Mouse (Mus musculus) G1E-ER4 (cell line): ENCODE results near the gene Glg1. TPM values are rescaled to one million over a fixed set of nuclear protein-coding genes. Genes with fewer than 3 reads are reported as not detected.

Experiments used
- GATA1 ChIP-seq: IDR thresholded peaks from one replicate; pipeline ENCODE4 v1.8.0; 2012; ENCODE audit warnings: low read length, inconsistent platforms
- polyA plus RNA-seq: library from polyadenylated mRNA; stranded (reverse); fragments of >175 nt; gene quantifications from 2 replicates; pipeline ENCODE4 v1.2.3, GENCODE M21; 2012

Gene Glg1
- polyA plus RNA-seq, 1 experiment = 6.5 TPM

DNA sequence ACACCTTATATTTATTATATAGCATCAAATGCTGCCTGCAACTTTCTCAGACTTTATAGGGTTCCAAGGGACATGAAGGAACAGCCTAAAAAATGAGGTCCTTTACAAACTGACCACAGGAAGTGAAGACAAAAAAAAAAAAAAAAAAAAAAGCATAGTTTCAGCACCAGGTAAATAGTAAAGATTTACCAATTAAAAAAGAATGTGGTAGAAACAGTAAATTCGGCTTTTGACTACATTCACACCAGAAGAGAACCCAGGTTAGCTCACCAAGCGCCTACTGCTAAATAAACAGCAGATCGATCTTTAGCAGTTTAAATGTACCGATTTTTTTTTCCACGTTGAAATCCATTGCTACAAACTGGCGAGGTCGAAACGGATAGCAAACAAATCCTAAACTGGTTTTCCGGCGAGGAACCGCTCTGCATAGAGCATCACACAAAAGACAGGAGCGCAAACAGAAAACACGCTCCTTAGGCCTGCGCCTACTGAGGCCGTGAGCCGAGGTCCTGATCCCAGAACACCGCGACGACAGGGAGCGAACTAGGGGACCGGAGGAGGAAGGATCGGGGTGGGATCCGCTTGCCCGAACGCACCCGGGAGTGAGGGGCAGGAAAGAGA, 896 bp downstream of the Glg1 start:
- no peak for TF ChIP-seq GATA1

DNA sequence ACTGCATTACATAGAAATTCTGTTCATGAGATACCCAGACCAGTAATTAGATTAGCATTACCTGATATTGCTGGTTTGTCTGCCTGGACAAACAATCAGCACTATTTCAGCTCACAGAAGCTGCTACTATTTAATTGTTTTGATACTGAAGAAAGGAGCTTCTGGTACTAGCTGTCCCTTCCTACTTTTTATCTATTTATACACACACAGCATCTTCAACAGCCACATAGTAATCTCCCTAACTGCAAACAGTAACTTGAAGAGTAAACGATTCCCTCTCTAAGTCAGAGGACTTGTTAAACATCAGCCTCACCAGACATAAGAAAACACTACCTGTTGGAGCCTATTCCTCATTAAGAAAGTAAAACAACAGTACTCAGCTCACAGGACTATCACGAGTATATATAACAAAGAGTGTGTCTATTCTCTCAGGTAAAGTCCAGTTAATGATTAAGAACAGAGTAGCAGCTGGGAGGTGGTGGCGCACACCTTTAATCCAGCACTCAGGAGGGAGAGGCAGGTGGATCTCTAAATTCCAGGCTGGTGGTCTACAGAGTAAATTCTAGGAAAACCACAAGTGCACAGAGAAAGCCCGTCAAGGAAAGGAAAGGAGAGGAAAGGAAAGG, 6.4 kb downstream of the Glg1 start:
- no peak for TF ChIP-seq GATA1

DNA sequence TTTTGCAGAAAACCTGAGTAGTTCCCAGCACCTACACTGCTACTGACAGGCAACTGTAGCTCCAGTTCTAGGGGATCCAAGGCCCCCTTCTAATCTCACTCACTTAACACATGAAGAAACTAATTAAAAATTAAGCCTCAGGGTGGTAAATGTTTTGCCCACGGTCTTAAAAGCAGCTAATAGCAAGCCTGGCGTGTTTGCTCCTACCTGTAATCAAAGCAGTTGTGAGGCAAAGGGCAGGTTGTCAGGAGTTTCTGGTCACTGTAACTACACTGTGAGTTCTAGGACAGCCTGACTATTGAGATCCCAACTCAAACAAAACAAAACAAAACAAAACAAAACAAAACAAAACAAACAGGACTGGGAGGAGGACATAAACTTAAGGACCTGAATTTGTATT, 8.9 kb downstream of the Glg1 start:
- no peak for TF ChIP-seq GATA1

DNA sequence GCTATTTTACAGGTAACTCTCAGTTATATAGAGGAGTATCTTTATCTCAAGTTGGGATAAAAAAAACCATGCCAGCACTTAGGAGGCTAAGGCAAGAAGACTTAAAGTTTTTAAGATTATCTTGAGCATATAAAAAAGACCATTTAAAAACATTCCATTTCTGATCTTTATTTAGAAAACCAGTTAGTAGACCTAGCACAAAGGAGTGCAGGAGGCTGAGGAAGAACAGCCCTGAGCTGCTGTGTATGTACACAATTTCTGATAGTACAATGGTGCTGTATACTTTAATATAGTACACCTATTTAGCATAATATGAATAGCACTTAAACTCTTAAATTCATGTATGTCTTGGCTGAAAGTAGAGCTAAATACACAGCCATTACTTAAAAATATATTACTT, 10.9 kb downstream of the Glg1 start:
- TF ChIP-seq GATA1 = no peak

DNA sequence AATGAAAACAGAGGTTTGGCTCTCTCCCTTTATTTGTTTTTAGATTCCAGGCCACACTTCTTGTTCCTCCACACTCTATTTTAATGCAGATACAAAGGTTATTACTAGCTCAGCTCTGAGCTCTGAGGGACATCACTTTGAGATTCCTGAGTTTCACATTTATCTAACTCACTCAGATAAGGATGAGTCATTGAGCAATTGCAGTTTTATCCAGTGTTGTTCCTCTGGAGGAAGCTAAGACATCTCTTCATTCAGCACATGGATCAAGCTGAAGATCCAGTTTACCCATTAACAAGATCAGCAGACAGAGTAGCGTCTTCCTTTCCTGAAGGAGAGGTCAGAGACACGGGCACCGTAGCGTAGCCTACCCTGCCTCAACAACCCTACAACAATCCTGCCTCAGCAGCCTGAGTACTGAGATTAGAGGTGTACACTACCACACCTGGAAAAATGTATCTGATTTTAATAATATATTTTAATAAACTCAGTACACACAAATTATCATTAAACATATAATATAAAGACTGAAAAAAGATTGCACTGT, 12.7 kb downstream of the Glg1 start:
- TF ChIP-seq GATA1 = no peak

DNA sequence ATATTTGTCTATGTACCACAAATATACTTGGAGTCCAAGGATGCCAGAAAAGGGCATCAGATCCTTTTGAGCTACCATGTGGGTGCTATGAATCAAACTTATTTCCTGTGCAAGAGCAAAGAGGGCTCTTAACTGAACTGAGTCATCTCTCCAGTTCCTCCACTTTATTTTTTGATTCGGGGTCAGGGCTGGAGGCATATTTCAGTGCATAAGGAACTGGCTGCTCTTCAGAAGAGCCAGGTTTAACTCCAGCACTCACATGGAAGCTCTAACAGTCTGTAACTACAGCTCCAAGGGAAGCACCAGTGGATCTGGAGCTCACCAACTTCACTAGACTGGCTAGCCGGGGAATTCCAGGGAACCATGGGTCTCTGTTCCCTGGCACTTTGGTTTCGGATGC, 21.7 kb downstream of the Glg1 start:
- TF ChIP-seq GATA1 = no peak

DNA sequence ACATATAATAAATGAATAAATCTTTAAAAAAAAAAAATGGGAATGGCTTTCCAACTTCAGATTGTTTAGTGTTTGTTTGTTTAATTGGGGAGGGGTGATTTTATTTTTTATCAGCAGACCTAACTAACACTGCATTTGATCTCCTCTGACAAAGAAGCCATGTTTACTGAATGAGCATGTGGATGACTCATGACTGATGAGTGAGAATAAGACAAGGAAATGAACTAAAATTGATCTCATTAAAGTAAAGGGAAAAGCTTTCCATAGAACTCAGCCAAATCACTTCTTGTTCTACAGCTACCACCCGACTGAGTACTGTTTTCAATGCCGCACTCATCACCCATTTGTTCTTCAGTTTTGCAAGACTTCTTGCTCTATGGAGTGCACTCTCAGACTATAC, 25.3 kb downstream of the Glg1 start:
- TF ChIP-seq GATA1 = no peak

DNA sequence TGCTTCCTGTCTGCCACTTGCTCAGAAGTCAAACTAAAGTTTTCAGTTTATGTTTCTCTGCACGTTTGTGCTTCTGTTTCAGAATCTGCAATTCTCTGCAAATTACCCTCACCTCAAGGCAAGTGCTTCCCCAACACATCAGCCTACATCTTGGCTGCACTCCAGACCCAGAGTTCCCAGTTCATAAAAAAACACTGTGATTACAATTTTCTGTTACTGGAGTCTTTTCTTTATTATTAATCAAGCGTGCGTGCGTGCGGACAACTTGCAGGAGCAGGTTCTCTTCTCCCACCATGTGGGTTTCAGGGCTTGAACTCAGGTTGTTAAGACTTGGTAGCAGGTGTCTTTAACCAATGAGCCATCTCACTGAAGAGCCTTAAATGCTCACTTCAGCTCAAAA, 34.9 kb downstream of the Glg1 start:
- TF ChIP-seq GATA1 = no peak

DNA sequence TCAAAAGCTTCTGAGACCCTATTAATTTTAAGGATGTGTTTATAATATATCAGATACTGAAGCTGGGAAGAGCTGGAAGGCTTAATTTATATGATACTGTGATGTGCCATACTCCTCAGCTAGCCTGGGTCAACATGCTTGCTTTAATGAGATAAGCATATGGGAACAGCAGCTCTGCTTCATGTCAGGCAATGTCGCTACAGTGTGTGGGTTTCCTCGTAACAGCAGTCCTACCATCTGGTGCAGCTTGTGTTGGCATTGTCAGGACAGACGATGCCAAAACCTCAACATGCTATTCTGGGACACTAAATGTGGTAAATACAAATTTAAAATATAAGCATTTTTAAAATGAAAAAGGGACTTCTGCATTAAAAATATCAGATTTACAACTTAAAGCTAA, 40.9 kb downstream of the Glg1 start:
- TF ChIP-seq GATA1 = no peak

DNA sequence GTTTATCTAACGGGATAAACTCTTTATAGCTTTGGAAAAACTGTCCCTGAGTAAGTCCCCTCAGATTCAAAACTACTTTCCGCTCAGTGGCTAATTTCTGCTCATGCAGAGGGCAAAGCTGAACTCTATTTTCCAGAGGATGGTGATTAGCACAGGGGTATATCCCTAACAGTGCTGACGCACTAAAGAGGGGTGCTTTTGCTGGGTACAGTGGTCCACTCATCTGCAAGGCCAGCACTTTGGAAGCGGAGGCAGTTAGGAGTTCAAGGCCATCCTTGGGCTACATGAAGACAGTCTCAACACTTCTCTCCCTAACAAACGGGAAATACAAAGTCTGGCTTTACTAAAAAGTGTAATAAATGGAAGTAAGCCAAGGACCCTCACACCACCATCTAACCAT, 45.6 kb downstream of the Glg1 start:
- TF ChIP-seq GATA1 = no peak

DNA sequence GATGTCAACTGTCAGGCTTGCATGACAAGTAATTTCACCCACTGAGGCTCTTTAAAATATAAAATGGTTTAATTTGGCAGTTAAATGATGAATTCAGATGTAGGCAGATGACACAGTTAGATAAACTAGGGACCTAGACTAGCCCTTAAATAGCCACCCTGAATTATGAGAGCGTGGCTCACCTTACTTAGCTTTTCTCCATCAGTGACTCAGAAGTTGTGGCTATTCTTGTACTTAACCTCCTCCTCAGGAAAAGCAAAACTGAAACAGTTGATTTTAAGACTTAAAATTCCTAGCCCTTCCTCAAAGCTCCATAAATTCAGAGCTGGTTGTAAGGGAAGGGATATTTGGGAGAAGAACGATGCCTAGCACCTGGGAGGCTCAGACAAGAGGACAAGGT, 47.8 kb downstream of the Glg1 start:
- no peak for TF ChIP-seq GATA1

DNA sequence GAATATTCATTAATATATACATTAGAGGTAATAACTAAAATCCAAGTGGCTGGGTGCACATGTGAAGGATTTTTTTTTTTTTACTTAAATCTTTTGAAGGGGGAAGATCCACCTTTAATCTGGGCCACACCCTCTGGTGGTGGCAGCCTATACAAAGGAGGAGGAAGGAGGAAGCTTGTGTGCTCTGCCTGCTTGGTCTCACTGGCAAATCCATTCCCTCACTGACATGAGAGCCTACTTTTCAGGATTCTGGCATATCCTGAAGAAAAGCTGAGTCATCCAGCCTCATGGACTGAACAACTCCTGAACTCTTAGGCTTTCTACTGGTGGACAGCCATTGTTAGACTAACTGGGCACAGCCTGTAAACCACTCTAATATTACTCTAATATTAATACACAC, 49.1 kb downstream of the Glg1 start:
- TF ChIP-seq GATA1 = no peak

DNA sequence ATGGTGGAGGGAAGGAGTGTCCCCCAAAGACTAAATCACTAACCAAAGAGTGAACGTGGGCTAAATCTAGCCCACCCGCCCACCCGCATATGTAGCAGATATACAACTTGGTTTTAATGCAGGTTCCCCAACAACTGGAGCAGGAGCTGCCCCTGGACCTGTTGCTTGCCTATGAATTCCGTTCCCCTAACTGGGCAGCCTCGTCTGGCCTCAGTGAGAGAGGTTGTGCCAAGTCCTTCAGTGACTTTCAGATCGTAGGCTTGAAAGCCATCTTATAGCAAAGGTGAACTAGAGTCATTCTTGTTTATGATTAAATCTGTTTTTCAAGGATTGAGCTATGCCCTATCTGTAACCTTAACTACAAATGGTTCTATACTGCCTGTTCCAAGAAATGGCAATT, 52.7 kb downstream of the Glg1 start:
- TF ChIP-seq GATA1 = no peak

DNA sequence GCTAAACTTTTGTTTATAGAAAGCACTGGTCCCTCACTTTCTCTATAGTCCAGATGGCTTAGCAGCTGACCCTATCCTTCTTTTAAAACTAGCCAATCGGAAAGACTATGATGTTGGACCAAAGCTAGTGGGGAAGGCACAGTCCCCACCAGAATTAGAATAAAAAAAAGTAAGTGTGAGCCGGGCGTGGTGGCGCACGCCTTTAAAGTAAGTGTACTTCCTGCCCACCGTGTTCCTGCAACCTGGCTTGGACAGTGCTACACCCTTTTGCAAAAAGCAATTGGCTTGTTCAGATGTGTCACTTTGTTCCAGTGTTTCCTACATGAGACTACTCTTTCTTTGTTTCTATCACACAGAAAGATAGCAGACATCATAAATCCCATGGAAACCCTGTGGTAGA, 54.0 kb downstream of the Glg1 start:
- TF ChIP-seq GATA1 = no peak

DNA sequence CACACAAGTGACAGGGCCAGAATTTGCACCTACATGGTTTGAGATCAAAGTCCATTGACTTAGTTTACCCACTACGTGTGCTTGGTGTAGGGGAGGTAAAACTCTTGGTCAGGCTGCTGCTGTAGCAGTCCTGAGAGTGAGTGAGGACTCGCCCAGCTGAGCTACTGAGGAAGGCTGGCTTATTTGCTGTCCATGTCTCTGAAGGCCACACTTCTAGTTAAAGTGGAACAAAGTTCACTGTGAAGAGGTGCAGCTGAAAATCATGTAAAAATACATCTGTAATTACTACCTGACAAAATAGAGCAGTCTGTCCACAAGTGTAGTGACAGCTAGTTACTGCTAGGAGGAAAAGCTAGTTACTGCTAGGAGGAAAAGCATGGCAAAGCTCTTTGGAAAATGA, 55.7 kb downstream of the Glg1 start:
- no peak for TF ChIP-seq GATA1

DNA sequence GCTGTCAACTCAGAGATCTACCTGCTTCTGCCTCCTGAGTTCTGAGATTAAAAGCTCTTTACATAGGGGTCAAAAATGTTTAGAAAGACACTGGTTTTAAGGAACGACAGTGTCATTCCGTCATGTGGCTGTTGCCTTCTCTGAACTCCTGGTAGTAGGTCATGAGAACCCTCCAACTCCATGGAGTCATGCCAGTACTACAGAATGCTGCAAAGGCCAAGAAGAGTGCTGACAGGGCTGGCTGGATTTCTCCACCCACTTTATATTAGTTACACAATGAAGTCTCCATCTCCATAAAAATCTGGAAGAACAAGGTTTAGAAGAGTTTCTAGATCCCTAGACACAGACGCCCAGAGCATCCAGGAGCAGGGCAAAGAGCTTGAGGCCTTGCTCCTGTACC, 61.0 kb downstream of the Glg1 start:
- TF ChIP-seq GATA1 = no peak

DNA sequence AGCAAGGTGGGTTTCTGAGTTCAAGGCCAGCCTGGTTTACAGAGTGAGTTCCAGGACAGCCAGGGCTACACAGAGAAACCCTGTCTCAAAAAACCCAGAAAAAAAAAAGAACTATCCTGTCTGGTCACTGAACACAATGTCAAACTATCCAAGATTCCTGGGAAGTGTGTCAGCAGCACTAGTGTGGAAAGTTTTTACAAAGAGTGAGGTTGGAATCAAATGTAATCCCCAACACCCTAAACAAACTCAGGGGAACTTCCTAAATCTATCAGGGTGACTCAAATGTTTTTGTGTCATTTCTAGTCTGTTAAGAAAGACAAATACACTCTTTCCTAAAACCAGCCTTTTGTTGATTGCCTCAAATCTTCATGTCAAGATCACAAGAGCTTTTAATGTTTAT, 62.8 kb downstream of the Glg1 start:
- no peak for TF ChIP-seq GATA1
